Mouse (Mus musculus) left cerebral cortex, adult 2 months (tissue): Measurements from ENCODE around the gene Odf2l. TPM values are rescaled to one million over a fixed set of nuclear protein-coding genes. Genes with fewer than 3 reads are reported as not detected.
A peak's percentile ranks its signal among the peaks of the same experiment; 100 is the strongest.

Source experiments
- DNase-seq, 2 experiments: peaks; one replicate each; pipeline ENCODE4 v3.0.0; 2021 to 2022; ENCODE audit warnings: low spot score in 2 of 2, mixed read lengths in 1 of 2; ENCODE audit errors: extremely low spot score in 1 of 2
- H3K27ac ChIP-seq: fragments of 200-600 bp; 2 replicates; pipeline ENCODE4 v1.8.1; 2022
- H3K4me3 ChIP-seq: fragments of 200-600 bp; 2 replicates; pipeline ENCODE4 v1.8.1; 2022
- CTCF ChIP-seq: fragments of 200-600 bp; IDR thresholded peaks from 2 replicates; pipeline ENCODE4 v1.8.1; 2022; ENCODE audit warnings: antibody characterized with exemption, mild to moderate bottlenecking, moderate library complexity
- intact Hi-C: fragments of 180-260 bp; cut with DNase I; formaldehyde crosslinking; loops from one replicate; pipeline ENCODE4 v1.15.1; 2025
- total RNA-seq, 2 experiments: library from RNA; stranded (reverse); gene quantifications; 2 replicates each; pipeline ENCODE4 v1.2.3; 2021

The Odf2l gene
- total RNA-seq, 2 experiments from 2014 or later, result 22.1 to 26.8 TPM

GRCm38 (mm10) chr3:145105076-145105772 is 13.2 kb upstream of the Odf2l start:
- no peak for DNase-seq
- no peak overlapping the region for H3K27ac ChIP-seq
- no peak overlapping the region for H3K4me3 ChIP-seq
- intact Hi-C loops, result no loop called here
- TF ChIP-seq CTCF, result no peak

GRCm38 (mm10) chr3:145105773-145106504 is 12.4 kb upstream of the Odf2l start:
- no peak for DNase-seq

GRCm38 (mm10) chr3:145115169-145115568 is 3.2 kb upstream of the Odf2l start:
- intact Hi-C loops, result loop anchor here (10.0 kb wide), 1 partner anchor 400 kb away; no protein-coding TSS in a partner anchor
- Histone ChIP-seq H3K4me3 (no peak overlapping the region), H3K27ac (no peak overlapping the region; the same call in 1 of the 2 replicates)
- TF ChIP-seq CTCF, result no peak
- DNase-seq, result no peak

More at GRCm38 (mm10) chr3:145105773-145106504, 12.4 kb upstream of the Odf2l start:
- no peak overlapping the region for H3K4me3 ChIP-seq
- no peak overlapping the region for H3K27ac ChIP-seq
- intact Hi-C loops, result no loop called here
- TF ChIP-seq CTCF, result peak; percentile 24

- TF ChIP-seq CTCF, result no peak
- Histone ChIP-seq H3K4me3 (peak overlapping the region; percentile 79), H3K27ac (peak overlapping the region; percentile 94)
- DNase-seq, result no peak
- intact Hi-C loops, result loop anchor here (10.0 kb wide), 1 partner anchor 403 kb away; no protein-coding TSS in a partner anchor
Measured at GRCm38 (mm10) chr3:145117637-145118036, 751 bp upstream of the Odf2l start.

GRCm38 (mm10) chr3:145119002-145119358 is 592 bp downstream of the Odf2l start:
- peak overlapping the region; percentile 94 for H3K27ac ChIP-seq
- H3K4me3 ChIP-seq, result peak overlapping the region; percentile 79
- TF ChIP-seq CTCF, result no peak
- intact Hi-C loops, result loop anchor here (10.0 kb wide), 1 partner anchor 404 kb away; no protein-coding TSS in a partner anchor
- DNase-seq, result no peak

GRCm38 (mm10) chr3:145119425-145119824 is 1.0 kb downstream of the Odf2l start:
- intact Hi-C loops, result loop anchor here (10.0 kb wide), 1 partner anchor 405 kb away; no protein-coding TSS in a partner anchor
- peak overlapping the region; percentile 79 for H3K4me3 ChIP-seq
- no peak overlapping the region; the same call in 1 of the 2 replicates for H3K27ac ChIP-seq
- no peak for TF ChIP-seq CTCF
- DNase-seq, result no peak

- TF ChIP-seq CTCF, result no peak
- intact Hi-C loops, result no loop called here
- no peak overlapping the region for H3K27ac ChIP-seq
- no peak overlapping the region for H3K4me3 ChIP-seq
- no peak for DNase-seq
Measured at GRCm38 (mm10) chr3:145126618-145127017, 8.2 kb downstream of the Odf2l start.

GRCm38 (mm10) chr3:145129356-145129755 is 11.0 kb downstream of the Odf2l start:
- DNase-seq, result no peak
- TF ChIP-seq CTCF, result no peak
- Histone ChIP-seq H3K27ac (no peak overlapping the region), H3K4me3 (no peak overlapping the region)
- intact Hi-C loops, result no loop called here

- peak; percentile 82 for TF ChIP-seq CTCF
- no peak overlapping the region for H3K27ac ChIP-seq
- DNase-seq, result peak in 1 of 2 experiments; percentile 28
- intact Hi-C loops, result loop anchor here (10.0 kb wide), 2 partner anchors 307 to 773 kb away; no protein-coding TSS in a partner anchor
- no peak overlapping the region for H3K4me3 ChIP-seq
Measured at GRCm38 (mm10) chr3:145131210-145131868, 13.0 kb downstream of the Odf2l start.

- H3K4me3 ChIP-seq, result no peak overlapping the region
- no peak overlapping the region for H3K27ac ChIP-seq
- intact Hi-C loops, result no loop called here
- no peak for DNase-seq
- TF ChIP-seq CTCF, result no peak
Measured at GRCm38 (mm10) chr3:145140236-145140635, 21.8 kb downstream of the Odf2l start.

- no peak for DNase-seq
- no peak for TF ChIP-seq CTCF
- no peak overlapping the region for H3K27ac ChIP-seq
- no peak overlapping the region for H3K4me3 ChIP-seq
- intact Hi-C loops, result no loop called here
Measured at GRCm38 (mm10) chr3:145142925-145143324, 24.5 kb downstream of the Odf2l start.

GRCm38 (mm10) chr3:145143856-145144255 is 25.5 kb downstream of the Odf2l start:
- no peak overlapping the region for H3K4me3 ChIP-seq
- H3K27ac ChIP-seq, result no peak overlapping the region
- no peak for DNase-seq
- intact Hi-C loops, result no loop called here
- no peak for TF ChIP-seq CTCF
